In genomic region chr5:25086234-25086633, GRCm38 (mm10) we compare ENCODE assay signal across 9 mouse cellular contexts. TPM values are rescaled to one million over a fixed set of nuclear protein-coding genes. Genes with fewer than 3 reads are reported as not detected.
DNase-seq lines count a peak whose midpoint lies in the region; ATAC-seq and TF ChIP-seq lines count a peak whose summit lies in the region.
"Had no signal": no experiment of that assay in that cellular context is flagged by ENCODE, and none has a peak within 500 bp of the region (broad histone marks: within the 10 kb centered on the region; RNA-seq: fewer than 3 reads in every experiment).

No protein-coding gene starts in this region.

- no peaks in the 10 kb centered on the region for H3K27me3 ChIP-seq in embryonic facial prominence, embryonic 14.5 days (replicated peaks; ENCODE audit: control insufficient read depth, insufficient read depth, low read length)
- H3K27me3 ChIP-seq in embryonic facial prominence, embryonic 10.5 days (replicated peaks; ENCODE audit: low read depth, poor library complexity, severe bottlenecking), result no peaks in the 10 kb centered on the region
- no peaks in the 10 kb centered on the region for H3K27me3 ChIP-seq in cerebellum, adult 2 months (ENCODE audit: control insufficient read depth, insufficient read depth, low read length)
- H3K27me3 ChIP-seq in forebrain, embryonic 16.5 days (replicated peaks; ENCODE audit: control insufficient read depth, insufficient read depth, low read length), result no peaks in the 10 kb centered on the region
- H3K27me3 ChIP-seq: embryonic facial prominence, embryonic 13.5 days had no signal

- WGBS in embryonic facial prominence, embryonic 14.5 days, result 56% methylated on average over 4 of the region's 4 CpGs
- 81% methylated on average over 4 of the region's 4 CpGs for whole genome bisulfite sequencing in embryonic facial prominence, embryonic 10.5 days
- 6% methylated on average over 4 of the region's 4 CpGs for whole genome bisulfite sequencing in cerebellum, adult 2 months
- WGBS in forebrain, embryonic 16.5 days, result 28% methylated on average over 4 of the region's 4 CpGs

- H3K4me1 ChIP-seq in embryonic facial prominence, embryonic 14.5 days (ENCODE audit: control insufficient read depth, insufficient read depth, low read length), result peaks cover 7% of the 10 kb centered on the region; the same call in 1 of the 2 replicates
- 0 out of 2 replicates have a peak, but pooled peaks cover 3% of the 10 kb centered on the region for H3K4me1 ChIP-seq in embryonic facial prominence, embryonic 10.5 days
- H3K4me1 ChIP-seq in cerebellum, adult 2 months (ENCODE audit: control insufficient read depth, insufficient read depth, low read length), result peaks cover 36% of the 10 kb centered on the region
- H3K4me1 ChIP-seq in forebrain, embryonic 16.5 days (replicated peaks; ENCODE audit: control insufficient read depth, insufficient read depth, low read length), result peaks cover 5% of the 10 kb centered on the region; the same call in 1 of the 2 replicates

- no peak for TF ChIP-seq POLR2A in cerebellum, adult 2 months (IDR thresholded peaks at IDR 0.05; ENCODE audit: borderline replicate concordance, insufficient read depth, low read length)

- no peak overlapping the region for H3K27ac ChIP-seq in embryonic facial prominence, embryonic 14.5 days (replicated peaks; ENCODE audit: low read depth, low read length)
- H3K27ac ChIP-seq in embryonic facial prominence, embryonic 10.5 days (replicated peaks), result no peak overlapping the region
- peak overlapping the region; percentile 41; the same call in 1 of the 2 replicates for H3K27ac ChIP-seq in cerebellum, adult 2 months (ENCODE audit: insufficient read depth, low read length)
- H3K27ac ChIP-seq in left cerebral cortex, adult 2 months, result peak overlapping the region; percentile 86
- H3K27ac ChIP-seq in forebrain, embryonic 16.5 days (ENCODE audit: low read length), result no peak overlapping the region
- H3K27ac ChIP-seq: embryonic facial prominence, embryonic 13.5 days had no signal

- TF ChIP-seq CTCF in cerebellum, adult 2 months (IDR thresholded peaks at IDR 0.05; ENCODE audit: borderline replicate concordance, insufficient read depth, low read depth, low read length), result no peak
- no peak for TF ChIP-seq CTCF in left cerebral cortex, adult 2 months (IDR thresholded peaks at IDR 0.05)

- DNase-seq in embryonic facial prominence, embryonic 14.5 days (ENCODE audit: low spot score), result peak; percentile 29
- DNase-seq in embryonic facial prominence, embryonic 10.5 days (ENCODE audit: low spot score), result no peak
- DNase-seq in 416B (ENCODE audit: low read depth), result peak; percentile 93
- peak; percentile 78 to 79 for DNase-seq in cerebellum, adult 2 months
- peak; percentile 87 for DNase-seq in heart, adult 18-20 months
- peak; percentile 54 to 63 for DNase-seq in left cerebral cortex, adult 2 months (ENCODE audit: extremely low spot score in 1 of 2, low spot score in 2 of 2)
- peak; percentile 74 for DNase-seq in right cerebral cortex, adult 18-20 months

- no peaks in the 10 kb centered on the region for H3K36me3 ChIP-seq in embryonic facial prominence, embryonic 14.5 days (ENCODE audit: control insufficient read depth, insufficient read depth, low read length)
- no peaks in the 10 kb centered on the region for H3K36me3 ChIP-seq in embryonic facial prominence, embryonic 10.5 days (replicated peaks)
- no peaks in the 10 kb centered on the region for H3K36me3 ChIP-seq in forebrain, embryonic 16.5 days (ENCODE audit: control insufficient read depth, insufficient read depth)
- H3K36me3 ChIP-seq: embryonic facial prominence, embryonic 13.5 days had no signal

- H3K4me3 ChIP-seq in embryonic facial prominence, embryonic 14.5 days (ENCODE audit: low read depth, low read length), result no peak overlapping the region
- no peak overlapping the region for H3K4me3 ChIP-seq in embryonic facial prominence, embryonic 10.5 days
- H3K4me3 ChIP-seq in cerebellum, adult 2 months (replicated peaks; ENCODE audit: insufficient read depth, low read depth, low read length), result no peak overlapping the region
- H3K4me3 ChIP-seq in left cerebral cortex, adult 2 months, result no peak overlapping the region
- H3K4me3 ChIP-seq in forebrain, embryonic 16.5 days (replicated peaks; ENCODE audit: low read length), result no peak overlapping the region
- H3K4me3 ChIP-seq: embryonic facial prominence, embryonic 13.5 days had no signal

- H3K4me2 ChIP-seq in embryonic facial prominence, embryonic 14.5 days (ENCODE audit: low read depth, low read length), result no peak overlapping the region
- H3K4me2 ChIP-seq in forebrain, embryonic 16.5 days (ENCODE audit: low read length), result no peak overlapping the region
- H3K4me2 ChIP-seq: embryonic facial prominence, embryonic 13.5 days had no signal

- no peak overlapping the region for H3K9ac ChIP-seq in embryonic facial prominence, embryonic 14.5 days (ENCODE audit: low read depth, low read length)
- H3K9ac ChIP-seq in forebrain, embryonic 16.5 days (replicated peaks; ENCODE audit: low read depth, low read length), result no peak overlapping the region
- H3K9ac ChIP-seq: embryonic facial prominence, embryonic 13.5 days had no signal

- no peak for ATAC-seq in embryonic facial prominence, embryonic 14.5 days (ENCODE audit: low read depth)
- ATAC-seq in forebrain, embryonic 16.5 days, result no peak

- no peaks in the 10 kb centered on the region for H3K9me3 ChIP-seq in embryonic facial prominence, embryonic 14.5 days (ENCODE audit: control insufficient read depth, low read length)
- H3K9me3 ChIP-seq in embryonic facial prominence, embryonic 10.5 days, result no peaks in the 10 kb centered on the region
- no peaks in the 10 kb centered on the region for H3K9me3 ChIP-seq in forebrain, embryonic 16.5 days (ENCODE audit: control insufficient read depth, low read length)
- H3K9me3 ChIP-seq: embryonic facial prominence, embryonic 13.5 days had no signal

- intact Hi-C loops in left cerebral cortex, adult 2 months (cut with DNase I), result loop anchor here (1.0 to 10.0 kb wide), 4 partner anchors 32 to 244 kb away; partner anchors contain the start of gene Rheb

RNA-seq across cellular contexts. Expression of gene Prkag2, which starts 14.2 kb away (rescaled TPM):
- 24.4 and 28.2 TPM in 2 replicates for polyA plus RNA-seq in embryonic facial prominence, embryonic 14.5 days (2014; fragmentation: Nextera tagmentation; extraction: Ambion mirVana)
- polyA plus RNA-seq in embryonic facial prominence, embryonic 10.5 days (2016; fragmentation: Nextera tagmentation; extraction: Ambion mirVana), result 38.2 and 39.5 TPM in 2 replicates
- polyA plus RNA-seq in cerebellum, adult 2 months (2012; rRNA removed), result 92.0 and 99.4 TPM in 2 replicates
- 10 to 100 TPM; 30.8 to 31.1 TPM for total RNA-seq in heart, adult 18-20 months (2021)
- 100 to 1,000 TPM; 113 to 118 TPM for total RNA-seq in left cerebral cortex, adult 2 months (2021)
- 105 and 109 TPM in 2 replicates for polyA plus RNA-seq in forebrain, embryonic 16.5 days (2015; fragmentation: Nextera tagmentation; extraction: Ambion mirVana)

Comparison
In these comparisons a context has a peak if more than half of its experiments do, and no peak if none do; other contexts are left out.
1. H3K27ac ChIP-seq: peak in cerebellum, adult 2 months (single experiment) and left cerebral cortex, adult 2 months (single experiment); none in embryonic facial prominence, embryonic 14.5 days (single experiment), embryonic facial prominence, embryonic 10.5 days (single experiment) and forebrain, embryonic 16.5 days (single experiment).